Mouse (Mus musculus): ENCODE results near the gene Mest. TPM values are rescaled to one million over a fixed set of nuclear protein-coding genes. Genes with fewer than 3 reads are reported as not detected.

Mest gene
- polyA plus RNA-seq, 1 experiment from 2014 or later: 1,412 TPM

GRCm38 (mm10) chr6:30739177-30739747 lies 15.9 kb downstream of the Mest start:
- H3K9me3 ChIP-seq: peaks cover 61% of the 10 kb centered on the region
- H3K36me3 ChIP-seq: peaks cover 54% of the 10 kb centered on the region
- 54% methylated on average over 10 of the region's 10 CpGs for WGBS

GRCm38 (mm10) chr6:30744846-30745245 lies 21.5 kb downstream of the Mest start:
- no peak for ATAC-seq (ENCODE audit: insufficient number of reproducible peaks, insufficient read depth, low FRiP score, low TSS enrichment, low read depth)

More at GRCm38 (mm10) chr6:30739177-30739747, 15.9 kb downstream of the Mest start:
- Histone ChIP-seq H3K9ac (replicated peaks) (peak overlapping the region; percentile 85), H3K4me2 (peak overlapping the region; percentile 66), H3K4me1 (replicated peaks) (peaks cover 11% of the 10 kb centered on the region; the same call in 1 of the 2 replicates), H3K27me3 (no peaks in the 10 kb centered on the region), H3K27ac (peak overlapping the region; percentile 95), H3K4me3 (replicated peaks) (peak overlapping the region; percentile 60)
- ATAC-seq (ENCODE audit: insufficient number of reproducible peaks, insufficient read depth, low FRiP score, low TSS enrichment, low read depth): no peak

GRCm38 (mm10) chr6:30745591-30745990 lies 22.2 kb downstream of the Mest start:
- 59% methylated on average over 7 of the region's 7 CpGs for WGBS
- Histone ChIP-seq H3K4me3 (replicated peaks) (no peak overlapping the region), H3K27me3 (no peaks in the 10 kb centered on the region), H3K36me3 (peaks cover 95% of the 10 kb centered on the region), H3K4me2 (no peak overlapping the region), H3K9ac (replicated peaks) (no peak overlapping the region), H3K27ac (peak overlapping the region; percentile 56; the same call in 1 of the 2 replicates), H3K9me3 (peaks cover 1% of the 10 kb centered on the region; the same call in 1 of the 2 replicates), H3K4me1 (replicated peaks) (peaks cover 8% of the 10 kb centered on the region; the same call in 1 of the 2 replicates)
- no peak for ATAC-seq (ENCODE audit: insufficient number of reproducible peaks, insufficient read depth, low FRiP score, low TSS enrichment, low read depth)

More at GRCm38 (mm10) chr6:30744846-30745245, 21.5 kb downstream of the Mest start:
- Histone ChIP-seq H3K9ac (replicated peaks) (no peak overlapping the region), H3K4me1 (replicated peaks) (peaks cover 8% of the 10 kb centered on the region; the same call in 1 of the 2 replicates), H3K4me3 (replicated peaks) (no peak overlapping the region), H3K4me2 (no peak overlapping the region), H3K27ac (0 out of 2 replicates have a peak overlapping the region, but pooled peaks have one; percentile 8), H3K36me3 (peaks cover 92% of the 10 kb centered on the region), H3K9me3 (peaks cover 9% of the 10 kb centered on the region), H3K27me3 (no peaks in the 10 kb centered on the region)
- 78% methylated on average over 10 of the region's 10 CpGs for WGBS

GRCm38 (mm10) chr6:30747631-30748357 lies 24.4 kb downstream of the Mest start:
- Histone ChIP-seq H3K4me3 (replicated peaks) (no peak overlapping the region), H3K36me3 (peaks cover 77% of the 10 kb centered on the region), H3K9me3 (no peaks in the 10 kb centered on the region), H3K27me3 (no peaks in the 10 kb centered on the region), H3K4me2 (no peak overlapping the region), H3K9ac (replicated peaks) (no peak overlapping the region), H3K27ac (no peak overlapping the region), H3K4me1 (replicated peaks) (peaks cover 11% of the 10 kb centered on the region)
- ATAC-seq (ENCODE audit: insufficient number of reproducible peaks, insufficient read depth, low FRiP score, low TSS enrichment, low read depth): no peak
- 70% methylated on average over 7 of the region's 7 CpGs for WGBS

- no peak for ATAC-seq (ENCODE audit: insufficient number of reproducible peaks, insufficient read depth, low FRiP score, low TSS enrichment, low read depth)
- Histone ChIP-seq H3K27me3 (no peaks in the 10 kb centered on the region), H3K36me3 (peaks cover 70% of the 10 kb centered on the region), H3K9me3 (no peaks in the 10 kb centered on the region), H3K27ac (no peak overlapping the region), H3K4me2 (no peak overlapping the region), H3K9ac (replicated peaks) (no peak overlapping the region), H3K4me1 (replicated peaks) (peaks cover 11% of the 10 kb centered on the region), H3K4me3 (replicated peaks) (no peak overlapping the region)
- 70% methylated on average over 6 of the region's 6 CpGs for WGBS
These were observed 25.1 kb downstream of the Mest start for GRCm38 (mm10) chr6:30748358-30748910.

GRCm38 (mm10) chr6:30749042-30749689 lies 25.8 kb downstream of the Mest start:
- peak; percentile 58 for ATAC-seq (ENCODE audit: insufficient number of reproducible peaks, insufficient read depth, low FRiP score, low TSS enrichment, low read depth)
- H3K4me1 ChIP-seq (replicated peaks): peaks cover 8% of the 10 kb centered on the region
- H3K9ac ChIP-seq (replicated peaks): no peak overlapping the region
- 37% methylated on average over 2 of the region's 2 CpGs for WGBS
- peaks cover 63% of the 10 kb centered on the region for H3K36me3 ChIP-seq
- H3K4me2 ChIP-seq: no peak overlapping the region
- H3K27me3 ChIP-seq: no peaks in the 10 kb centered on the region
- no peak overlapping the region for H3K4me3 ChIP-seq (replicated peaks)
- peak overlapping the region; percentile 50; the same call in 1 of the 2 replicates for H3K27ac ChIP-seq
- no peaks in the 10 kb centered on the region for H3K9me3 ChIP-seq

- ATAC-seq (ENCODE audit: insufficient number of reproducible peaks, insufficient read depth, low FRiP score, low TSS enrichment, low read depth): peak; percentile 63; the same call in 1 of the 2 replicates
- H3K4me1 ChIP-seq (replicated peaks): peaks cover 8% of the 10 kb centered on the region
These were observed 26.5 kb downstream of the Mest start for GRCm38 (mm10) chr6:30749892-30750291.

GRCm38 (mm10) chr6:30750482-30750881 lies 27.1 kb downstream of the Mest start:
- no peaks in the 10 kb centered on the region for H3K9me3 ChIP-seq
- H3K4me2 ChIP-seq: no peak overlapping the region
- 0 out of 2 replicates have a peak, but pooled peaks have one; percentile 9 for ATAC-seq (ENCODE audit: insufficient number of reproducible peaks, insufficient read depth, low FRiP score, low TSS enrichment, low read depth)
- H3K27me3 ChIP-seq: no peaks in the 10 kb centered on the region
- 75% methylated on average over 6 of the region's 6 CpGs for WGBS
- no peak overlapping the region for H3K4me3 ChIP-seq (replicated peaks)
- H3K9ac ChIP-seq (replicated peaks): no peak overlapping the region
- H3K36me3 ChIP-seq: peaks cover 51% of the 10 kb centered on the region
- H3K27ac ChIP-seq: no peak overlapping the region
- peaks cover 6% of the 10 kb centered on the region for H3K4me1 ChIP-seq (replicated peaks)

More at GRCm38 (mm10) chr6:30749892-30750291, 26.5 kb downstream of the Mest start:
- WGBS: 64% methylated on average over 1 of the region's 1 CpGs
- Histone ChIP-seq H3K27me3 (no peaks in the 10 kb centered on the region), H3K36me3 (peaks cover 57% of the 10 kb centered on the region), H3K27ac (peak overlapping the region; percentile 50; the same call in 1 of the 2 replicates), H3K4me3 (replicated peaks) (no peak overlapping the region), H3K4me2 (no peak overlapping the region), H3K9me3 (no peaks in the 10 kb centered on the region), H3K9ac (replicated peaks) (no peak overlapping the region)

GRCm38 (mm10) chr6:30751209-30751608 lies 27.9 kb downstream of the Mest start:
- Histone ChIP-seq H3K36me3 (peaks cover 43% of the 10 kb centered on the region), H3K27ac (no peak overlapping the region), H3K27me3 (no peaks in the 10 kb centered on the region), H3K4me3 (replicated peaks) (no peak overlapping the region), H3K9ac (replicated peaks) (no peak overlapping the region), H3K4me1 (replicated peaks) (peaks cover 3% of the 10 kb centered on the region; the same call in 1 of the 2 replicates), H3K4me2 (no peak overlapping the region), H3K9me3 (no peaks in the 10 kb centered on the region)
- no peak for ATAC-seq (ENCODE audit: insufficient number of reproducible peaks, insufficient read depth, low FRiP score, low TSS enrichment, low read depth)
- 83% methylated on average over 2 of the region's 2 CpGs for WGBS

All from limb, embryonic 12.5 days (tissue).